Mouse (Mus musculus) adrenal gland, adult 18-20 months (tissue): ENCODE data around the gene Chst11. TPM values are rescaled to one million over a fixed set of nuclear protein-coding genes. Genes with fewer than 3 reads are reported as not detected.

ENCODE experiments used
- DNase-seq, 2 experiments: peaks; one replicate each; pipeline ENCODE4 v3.0.0; 2021 to 2022; ENCODE audit warnings: low spot score in 2 of 2
- long read RNA-seq, 2 experiments: library from polyadenylated mRNA; stranded (forward); transcript quantifications; one replicate each; pipeline ENCODE4 v2.0.0; 2021
- total RNA-seq, 2 experiments: library from RNA; stranded (reverse); gene quantifications; 1 replicate in 1 of 2; 2 replicates in 1 of 2; pipeline ENCODE4 v1.2.3; 2021

Chst11 gene
- 10 to 100 TPM; 49.8 to 68.7 TPM for total RNA-seq
- long read RNA-seq, experiment 1, full-length matches to known transcripts: 1 of 13 reads
- long read RNA-seq, experiment 1, partial matches to known transcripts: 0 of 13 reads
- long read RNA-seq, experiment 1, other reads (novel, unspliced or antisense): 12 of 13 reads
- long read RNA-seq, experiment 2, partial matches to known transcripts: 12 of 12 reads
- long read RNA-seq, experiment 2, other reads (novel, unspliced or antisense): 0 of 12 reads

GRCm38 (mm10) chr10:82984950-82985699, at the start of gene Chst11:
Gene Chst11, plus strand, starts transcription at chr10:82985498.
- DNase-seq: peak; percentile 81 to 82

GRCm38 (mm10) chr10:82935774-82936173, 49.5 kb upstream of the Chst11 start:
- no peak for DNase-seq

- DNase-seq: no peak
Measured at GRCm38 (mm10) chr10:82953415-82953814, 31.9 kb upstream of the Chst11 start.

- DNase-seq: no peak
Measured at GRCm38 (mm10) chr10:82955117-82955516, 30.2 kb upstream of the Chst11 start.

GRCm38 (mm10) chr10:82958218-82958761, 27.0 kb upstream of the Chst11 start:
- peak in 1 of 2 experiments; percentile 24 for DNase-seq

- DNase-seq: no peak
Measured at GRCm38 (mm10) chr10:82959316-82959715, 26.0 kb upstream of the Chst11 start.

- DNase-seq: no peak
Measured at GRCm38 (mm10) chr10:82961302-82961701, 24.0 kb upstream of the Chst11 start.

GRCm38 (mm10) chr10:82962018-82962417, 23.3 kb upstream of the Chst11 start:
- no peak for DNase-seq

GRCm38 (mm10) chr10:82962472-82963020, 22.8 kb upstream of the Chst11 start:
- DNase-seq: no peak

- DNase-seq: no peak
Measured at GRCm38 (mm10) chr10:82964491-82964890, 20.8 kb upstream of the Chst11 start.

- no peak for DNase-seq
Measured at GRCm38 (mm10) chr10:82966672-82967071, 18.6 kb upstream of the Chst11 start.

- DNase-seq: no peak
Measured at GRCm38 (mm10) chr10:82969612-82970011, 15.7 kb upstream of the Chst11 start.

GRCm38 (mm10) chr10:82971549-82971948, 13.7 kb upstream of the Chst11 start:
- DNase-seq: no peak

GRCm38 (mm10) chr10:82974201-82974600, 11.1 kb upstream of the Chst11 start:
- DNase-seq: no peak

- no peak for DNase-seq
Measured at GRCm38 (mm10) chr10:82974627-82975177, 10.6 kb upstream of the Chst11 start.

- no peak for DNase-seq
Measured at GRCm38 (mm10) chr10:82975806-82976205, 9.5 kb upstream of the Chst11 start.

- no peak for DNase-seq
Measured at GRCm38 (mm10) chr10:82982286-82982685, 3.0 kb upstream of the Chst11 start.

- peak; percentile 52 to 60 for DNase-seq
Measured at GRCm38 (mm10) chr10:82985700-82986131, 418 bp downstream of the Chst11 start.

- peak; percentile 30 to 31 for DNase-seq
Measured at GRCm38 (mm10) chr10:82986251-82986992, 1.1 kb downstream of the Chst11 start.

GRCm38 (mm10) chr10:82986993-82987349, 1.7 kb downstream of the Chst11 start:
- DNase-seq: no peak

- no peak for DNase-seq
Measured at GRCm38 (mm10) chr10:82987394-82987793, 2.1 kb downstream of the Chst11 start.
